Mouse (Mus musculus): ENCODE data around the gene Olfr1353. TPM values are rescaled to one million over a fixed set of nuclear protein-coding genes. Genes with fewer than 3 reads are reported as not detected.
"Not testable (repeated sequence)": the region's sequence is repeated elsewhere in the genome, so short reads cannot be mapped to it uniquely, and the experiment has no call there.

The Olfr1353 gene
- total RNA-seq (2017), result not detected in 3 replicates

DNA sequence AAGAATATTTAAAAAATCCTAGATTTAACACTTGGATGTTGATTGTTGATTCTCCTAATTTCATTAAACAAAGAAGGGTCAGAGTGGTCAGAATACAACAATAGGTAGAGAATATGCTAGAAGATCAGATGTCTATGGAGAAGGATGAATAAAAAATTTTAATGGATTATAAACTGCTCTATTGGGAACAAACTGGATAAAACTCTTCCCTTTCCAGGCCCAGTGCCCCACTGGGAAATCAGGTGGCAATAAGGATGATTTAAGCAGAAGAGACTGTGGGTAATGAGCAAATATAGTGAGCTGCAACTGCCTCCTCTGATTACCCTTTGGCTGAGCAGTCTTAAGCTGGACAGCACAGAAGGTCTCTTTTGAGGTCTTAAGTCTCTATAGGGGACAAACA, at the start of gene Olfr1353:
TSS of gene Olfr1353 (plus strand) at position 301 of the 400 bp plus-strand sequence.
- not testable (repeated sequence) for ATAC-seq (replicated peaks; ENCODE audit: insufficient number of reproducible peaks, low FRiP score, low TSS enrichment, poor library complexity, severe bottlenecking)

DNA sequence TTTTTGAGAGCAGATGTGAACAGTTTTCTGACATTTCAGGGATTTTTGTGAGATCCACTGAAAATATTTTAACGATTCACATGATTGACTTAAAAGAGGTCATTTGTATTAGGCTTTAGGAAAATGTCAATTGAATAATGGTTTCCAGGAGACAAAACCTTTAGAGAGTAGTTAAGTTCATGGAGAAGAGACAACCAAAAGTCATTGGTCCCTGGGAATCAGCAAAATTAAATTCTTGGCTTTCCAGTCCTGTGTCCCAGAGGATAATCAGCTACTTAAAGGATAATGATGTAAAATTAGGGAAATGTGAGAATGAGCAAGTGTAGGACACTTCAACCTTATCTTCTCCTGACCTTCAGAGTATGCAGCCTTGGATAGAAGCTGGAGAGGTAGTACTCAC, 12.8 kb upstream of the Olfr1353 start, which contains the start of gene Olfr8:
TSS of gene Olfr8 (plus strand) at position 301 of the 400 bp plus-strand sequence.
- not testable (repeated sequence) for ATAC-seq (replicated peaks; ENCODE audit: insufficient number of reproducible peaks, low FRiP score, low TSS enrichment, poor library complexity, severe bottlenecking)

DNA sequence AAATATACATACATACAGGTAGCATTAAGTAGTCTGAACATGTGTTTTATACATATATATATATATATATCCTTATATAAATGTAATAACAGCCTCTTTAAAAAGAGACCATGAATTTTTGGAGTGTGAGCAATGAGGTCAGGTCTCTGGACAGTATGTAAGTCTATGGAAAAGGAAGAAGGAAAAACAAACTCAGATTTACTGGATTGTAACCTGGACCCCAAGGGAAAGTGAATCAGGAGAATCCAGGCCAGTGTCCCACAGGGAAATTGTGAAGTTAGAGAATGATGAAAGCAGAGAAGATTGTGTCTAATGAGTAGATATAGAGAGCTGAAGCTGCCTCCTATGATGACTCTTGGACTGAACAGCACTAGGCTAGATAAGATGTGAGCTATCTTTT, 17.6 kb downstream of the Olfr1353 start, which contains the start of gene Olfr1352:
TSS of gene Olfr1352 (plus strand) at position 301 of the 400 bp plus-strand sequence.
- ATAC-seq (replicated peaks; ENCODE audit: insufficient number of reproducible peaks, low FRiP score, low TSS enrichment, poor library complexity, severe bottlenecking), result no peak

DNA sequence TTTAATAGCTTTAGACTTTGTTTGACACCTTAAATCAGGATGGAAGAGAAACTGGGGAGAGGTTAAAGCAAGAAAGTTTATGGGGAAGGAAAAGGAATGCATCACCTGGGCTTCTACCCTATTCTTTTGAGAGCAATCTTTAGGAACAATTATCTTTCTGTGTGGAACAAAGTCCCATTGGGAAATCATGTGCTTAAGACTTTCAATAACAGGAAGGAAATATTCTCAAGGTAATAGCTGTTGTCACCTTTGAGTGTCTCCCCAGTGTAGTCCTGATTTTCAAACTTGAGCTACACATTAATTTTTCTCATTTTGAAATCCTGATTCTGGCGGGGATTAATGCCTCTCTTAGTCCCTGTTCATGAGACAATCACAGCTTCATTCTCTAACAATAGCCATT, 49.1 kb downstream of the Olfr1353 start, which contains the start of gene Olfr1351:
TSS of gene Olfr1351 (plus strand) at position 301 of the 400 bp plus-strand sequence.
- no peak for ATAC-seq (replicated peaks; ENCODE audit: insufficient number of reproducible peaks, low FRiP score, low TSS enrichment, poor library complexity, severe bottlenecking)

Other genes with a start within 250 kb of the Olfr1353 start
- not detected in 3 replicates for gene Casp14, start 245.0 kb upstream of the Olfr1353 start, total RNA-seq (2017)
- not detected in 3 replicates for gene Ccdc105, start 210.2 kb upstream of the Olfr1353 start, total RNA-seq (2017)
- gene Slc1a6, start 182.8 kb upstream of the Olfr1353 start, total RNA-seq (2017), result not detected in 3 replicates
- not detected in 3 replicates for gene Olfr1356, start 111.1 kb upstream of the Olfr1353 start, total RNA-seq (2017)
- gene Olfr1355, start 87.8 kb upstream of the Olfr1353 start, total RNA-seq (2017), result not detected in 3 replicates
- not detected in 3 replicates for gene Olfr1354, start 50.1 kb upstream of the Olfr1353 start, total RNA-seq (2017)
- gene Olfr8, start 12.7 kb upstream of the Olfr1353 start, total RNA-seq (2017), result not detected in 3 replicates
- not detected in 3 replicates for gene Olfr1352, start 17.7 kb downstream of the Olfr1353 start, total RNA-seq (2017)
- gene Olfr1351, start 49.2 kb downstream of the Olfr1353 start, total RNA-seq (2017), result not detected in 3 replicates
- not detected in 3 replicates for gene Olfr57, start 65.4 kb downstream of the Olfr1353 start, total RNA-seq (2017)
- gene 2610008E11Rik, start 134.3 kb downstream of the Olfr1353 start, total RNA-seq (2017), result 11.4 to 26.3 TPM (median 16.1 TPM) in 3 replicates
- gene Vmn2r80, start 185.5 kb downstream of the Olfr1353 start, total RNA-seq (2017), result not detected in 3 replicates